Mouse (Mus musculus) heart, postnatal 0 days (tissue): ENCODE measurements around the gene Arrdc1.

ENCODE experiments used
- CTCF ChIP-seq: IDR thresholded peaks from 2 replicates; pipeline ENCODE4 v1.5.1; 2016; ENCODE audit warnings: antibody characterized with exemption, control low read depth, low read depth
- EP300 ChIP-seq: IDR thresholded peaks from 2 replicates; pipeline ENCODE4 v1.6.1; 2016; ENCODE audit warnings: antibody characterized with exemption, low read depth

DNA sequence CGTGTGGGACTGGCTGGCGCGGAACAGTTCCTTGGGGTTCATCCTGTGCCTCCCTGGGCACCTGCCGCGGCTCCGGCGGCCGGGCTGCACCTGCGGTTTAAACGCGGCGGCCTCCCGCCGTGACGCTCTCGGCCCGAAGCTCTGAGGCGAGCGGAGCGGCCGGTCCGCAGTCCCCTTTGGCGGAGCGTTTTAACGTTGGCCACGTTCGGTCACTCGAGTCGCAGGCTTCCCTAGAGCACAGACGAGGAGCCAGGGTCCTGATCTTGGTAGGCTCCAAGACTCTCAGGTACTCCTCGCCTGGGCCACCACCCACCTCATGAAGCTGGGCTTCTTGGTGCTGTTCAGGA is 15.1 kb upstream of the Arrdc1 start:
- TF ChIP-seq CTCF (no peak), EP300 (no peak)
